Mouse (Mus musculus) ES-Bruce4 (cell line): ENCODE measurements around the gene Slx1b. TPM values are rescaled to one million over a fixed set of nuclear protein-coding genes. Genes with fewer than 3 reads are reported as not detected.

ENCODE experiments used
- H3K27ac ChIP-seq: 2 replicates; pipeline ENCODE4 v1.5.1; 2012; ENCODE audit warnings: low read length, inconsistent platforms; ENCODE audit not compliant: insufficient read depth
- H3K27me3 ChIP-seq: 2 replicates; pipeline ENCODE4 v1.6.1; 2012; ENCODE audit warnings: mild to moderate bottlenecking, low read length, inconsistent platforms; ENCODE audit not compliant: control insufficient read depth, poor library complexity, insufficient read depth, severe bottlenecking
- H3K36me3 ChIP-seq: 2 replicates; pipeline ENCODE4 v1.6.1; 2012; ENCODE audit warnings: inconsistent platforms, mild to moderate bottlenecking, low read length, moderate library complexity; ENCODE audit not compliant: control insufficient read depth, poor library complexity, insufficient read depth, severe bottlenecking
- H3K4me1 ChIP-seq: one replicate; pipeline ENCODE4 v1.8.1; 2011; ENCODE audit warnings: low read length; ENCODE audit not compliant: control insufficient read depth, insufficient read depth
- H3K4me3 ChIP-seq: 2 replicates; pipeline ENCODE4 v1.5.1; 2011; ENCODE audit warnings: low read depth, mild to moderate bottlenecking, low read length
- H3K9ac ChIP-seq: 2 replicates; pipeline ENCODE4 v1.6.1; 2012; ENCODE audit warnings: low read depth, mild to moderate bottlenecking, inconsistent platforms; ENCODE audit not compliant: poor library complexity, severe bottlenecking
- H3K9me3 ChIP-seq: replicated peaks from 2 replicates; pipeline ENCODE4 v1.6.1; 2012; ENCODE audit warnings: mild to moderate bottlenecking, low read length, inconsistent platforms; ENCODE audit not compliant: control insufficient read depth, poor library complexity, insufficient read depth, severe bottlenecking
- CTCF ChIP-seq: IDR thresholded peaks from one replicate; pipeline ENCODE4 v1.8.1; 2011; ENCODE audit warnings: low read depth, low read length
- EP300 ChIP-seq: IDR thresholded peaks from 2 replicates; pipeline ENCODE4 v1.6.1; 2011; ENCODE audit warnings: low read depth, low read length; ENCODE audit not compliant: insufficient read depth
- POLR2A ChIP-seq: IDR thresholded peaks from one replicate; pipeline ENCODE4 v1.8.1; 2011; ENCODE audit warnings: low read length; ENCODE audit not compliant: insufficient read depth
- polyA plus RNA-seq: library from polyadenylated mRNA; stranded (reverse); fragments of >200 nt; gene quantifications from 2 replicates; pipeline ENCODE4 v1.2.4, GENCODE M21; 2011; ENCODE audit warnings: low read depth; ENCODE audit not compliant: missing spikeins, insufficient read depth, insufficient read length

Slx1b gene
- polyA plus RNA-seq, 1 experiment, result 16.6 TPM

GRCm38 (mm10) chr7:126704121-126704980 is 8.8 kb upstream of the Slx1b start:
- H3K27ac ChIP-seq, result no peak overlapping the region
- H3K4me3 ChIP-seq, result peak overlapping the region; percentile 61
- no peaks in the 10 kb centered on the region for H3K4me1 ChIP-seq
- H3K9ac ChIP-seq, result no peak overlapping the region
- TF ChIP-seq POLR2A (no peak), CTCF (no peak), EP300 (no peak)
- no peaks in the 10 kb centered on the region for H3K36me3 ChIP-seq
- no peaks in the 10 kb centered on the region for H3K27me3 ChIP-seq
- H3K9me3 ChIP-seq, result no peaks in the 10 kb centered on the region

- Histone ChIP-seq H3K4me1 (no peaks in the 10 kb centered on the region), H3K9me3 (no peaks in the 10 kb centered on the region), H3K27me3 (no peaks in the 10 kb centered on the region), H3K9ac (no peak overlapping the region), H3K27ac (no peak overlapping the region), H3K36me3 (no peaks in the 10 kb centered on the region), H3K4me3 (no peak overlapping the region; the same call in 1 of the 2 replicates)
- TF ChIP-seq EP300 (no peak), POLR2A (no peak), CTCF (no peak)
Measured at GRCm38 (mm10) chr7:126703757-126704077, 8.1 kb upstream of the Slx1b start.

DNA sequence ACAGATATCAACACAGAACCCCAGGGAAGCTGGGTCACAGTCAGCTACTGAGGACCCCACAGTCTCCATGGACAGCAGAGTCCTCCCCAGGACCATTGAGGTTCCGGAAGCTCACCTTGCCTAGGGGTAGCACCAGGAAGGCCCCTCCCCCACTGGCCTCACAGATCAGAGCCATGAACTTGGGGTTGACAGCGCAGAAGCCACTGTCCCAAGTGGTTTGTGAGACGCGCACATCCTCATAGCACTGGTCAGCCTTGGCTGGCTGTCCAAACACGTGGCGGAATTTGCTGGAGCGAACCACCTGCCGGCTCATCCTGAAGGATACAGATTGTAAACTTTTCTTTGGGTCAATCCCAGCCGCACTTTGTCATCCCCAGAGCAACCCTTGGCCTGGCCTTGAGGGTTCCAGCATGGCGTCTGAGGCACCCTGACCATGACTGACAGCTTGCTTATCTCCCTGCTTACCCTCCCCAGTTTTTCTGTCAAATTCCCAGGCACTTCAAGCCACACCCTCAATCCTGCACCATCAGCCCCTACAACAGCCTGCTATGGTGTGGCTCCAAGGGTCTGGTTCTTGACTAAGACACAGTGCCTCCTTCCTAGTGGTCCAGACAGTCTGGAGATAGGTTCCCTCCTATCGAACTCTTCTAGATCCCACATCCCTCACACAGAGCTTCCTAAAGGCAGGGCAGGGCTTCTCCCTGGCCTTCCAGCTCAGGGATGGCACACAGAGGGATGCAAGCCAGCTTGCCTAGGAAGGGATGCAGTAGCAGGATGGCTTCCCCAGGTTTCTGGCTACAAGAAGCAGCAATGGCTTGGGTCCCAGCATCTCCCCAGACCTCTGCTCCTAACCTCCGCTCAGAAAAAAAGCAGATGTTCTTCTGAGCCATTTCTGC is 7.5 kb upstream of the Slx1b start:
- no peak for TF ChIP-seq CTCF
- no peak for TF ChIP-seq POLR2A
- no peak for TF ChIP-seq EP300
- Histone ChIP-seq H3K9me3 (no peaks in the 10 kb centered on the region), H3K4me3 (no peak overlapping the region), H3K27ac (no peak overlapping the region), H3K9ac (no peak overlapping the region), H3K36me3 (no peaks in the 10 kb centered on the region), H3K27me3 (no peaks in the 10 kb centered on the region), H3K4me1 (no peaks in the 10 kb centered on the region)

DNA sequence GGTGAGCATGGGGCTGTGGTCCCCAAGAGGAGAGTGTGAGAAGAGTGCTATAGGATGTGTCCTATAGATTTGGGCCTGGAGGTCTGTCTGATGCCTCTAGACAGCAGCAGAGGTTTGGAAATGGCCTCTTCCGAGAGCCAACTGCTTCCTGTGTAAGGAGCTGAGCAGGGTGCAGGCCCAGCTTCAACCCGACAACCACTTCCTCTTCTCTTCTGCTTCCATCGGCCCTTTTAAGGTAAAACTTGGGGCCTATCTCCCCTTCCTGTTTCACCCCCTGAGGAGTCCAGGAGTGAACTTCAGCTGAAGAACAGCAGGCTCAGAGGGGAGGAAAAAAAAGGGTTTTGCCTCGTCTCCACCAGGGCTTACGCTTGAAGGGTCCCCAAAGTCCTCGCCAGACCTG is 6.8 kb upstream of the Slx1b start:
- Histone ChIP-seq H3K27me3 (no peaks in the 10 kb centered on the region), H3K27ac (no peak overlapping the region), H3K9me3 (no peaks in the 10 kb centered on the region), H3K4me1 (no peaks in the 10 kb centered on the region), H3K4me3 (no peak overlapping the region), H3K9ac (no peak overlapping the region), H3K36me3 (no peaks in the 10 kb centered on the region)
- no peak for TF ChIP-seq CTCF

- no peaks in the 10 kb centered on the region for H3K36me3 ChIP-seq
- H3K9me3 ChIP-seq, result no peaks in the 10 kb centered on the region
- no peak overlapping the region for H3K4me3 ChIP-seq
- no peak overlapping the region for H3K27ac ChIP-seq
- no peak for TF ChIP-seq POLR2A
- no peak for TF ChIP-seq EP300
- no peak for TF ChIP-seq CTCF
- H3K4me1 ChIP-seq, result no peaks in the 10 kb centered on the region
- no peaks in the 10 kb centered on the region for H3K27me3 ChIP-seq
- H3K9ac ChIP-seq, result no peak overlapping the region
Measured at GRCm38 (mm10) chr7:126701559-126702357, 6.2 kb upstream of the Slx1b start.
